Mouse (Mus musculus) ES-E14 (cell line): ENCODE data around the gene Slc41a2. TPM values are rescaled to one million over a fixed set of nuclear protein-coding genes. Genes with fewer than 3 reads are reported as not detected.

ENCODE experiments used
- DNase-seq: peaks from one replicate; pipeline ENCODE4 v3.0.0-alpha.2; 2013; ENCODE audit warnings: low read depth, low spot score
- H3K27ac ChIP-seq: 2 replicates; pipeline ENCODE4 v1.5.1; 2012; ENCODE audit warnings: low read depth, mild to moderate bottlenecking, low read length, moderate library complexity, mixed read lengths; ENCODE audit not compliant: poor library complexity, insufficient read depth, severe bottlenecking
- H3K36me3 ChIP-seq: 2 replicates; pipeline ENCODE4 v1.6.1; 2012; ENCODE audit warnings: mild to moderate bottlenecking, low read length, moderate library complexity, mixed read lengths; ENCODE audit not compliant: control insufficient read depth, poor library complexity, insufficient read depth, severe bottlenecking
- H3K4me1 ChIP-seq, 2 experiments: fragments of 150-350 bp in 1 of 2; sonication (generic) in 1 of 2; 2 replicates each; pipeline ENCODE4 v1.6.1; 2012; ENCODE audit warnings: low read length in 2 of 2, mild to moderate bottlenecking in 1 of 2, mixed read lengths in 1 of 2; ENCODE audit not compliant: control insufficient read depth in 2 of 2, insufficient read depth in 2 of 2, poor library complexity in 1 of 2
- H3K4me3 ChIP-seq, 2 experiments: fragments of 150-350 bp in 1 of 2; sonication (generic) in 1 of 2; 2 replicates each; pipeline ENCODE4 v1.5.1; 2012; ENCODE audit warnings: low read length in 2 of 2, low read depth in 1 of 2, mild to moderate bottlenecking in 1 of 2, mixed read lengths in 1 of 2; ENCODE audit not compliant: insufficient read depth in 1 of 2, poor library complexity in 1 of 2, severe bottlenecking in 1 of 2
- H3K9ac ChIP-seq: 2 replicates; pipeline ENCODE4 v1.6.1; 2012; ENCODE audit warnings: low read depth, mild to moderate bottlenecking, low read length, mixed read lengths; ENCODE audit not compliant: poor library complexity, insufficient read depth, severe bottlenecking
- H3K9me3 ChIP-seq: fragments of 150-350 bp; sonication (generic); 2 replicates; pipeline ENCODE4 v1.6.1; 2012; ENCODE audit warnings: low read depth, mild to moderate bottlenecking, low read length; ENCODE audit not compliant: control insufficient read depth, insufficient read depth
- CHD2 ChIP-seq: IDR thresholded peaks from 2 replicates; pipeline ENCODE4 v1.6.1; 2014; ENCODE audit warnings: mild to moderate bottlenecking, low read depth, low read length, inconsistent platforms
- HCFC1 ChIP-seq: IDR thresholded peaks from 2 replicates; pipeline ENCODE4 v1.6.1; 2012; ENCODE audit warnings: low read length, inconsistent platforms, borderline replicate concordance; ENCODE audit not compliant: insufficient read depth
- MAFK ChIP-seq: IDR thresholded peaks from 2 replicates; pipeline ENCODE4 v1.6.1; 2014; ENCODE audit warnings: mild to moderate bottlenecking, low read depth, low read length, inconsistent platforms; ENCODE audit not compliant: insufficient read depth
- ZC3H11A ChIP-seq: IDR thresholded peaks from 2 replicates; pipeline ENCODE4 v1.6.1; 2012; ENCODE audit warnings: low read depth, mild to moderate bottlenecking, inconsistent platforms, low read length, borderline replicate concordance
- ZNF384 ChIP-seq: IDR thresholded peaks from 2 replicates; pipeline ENCODE4 v1.6.1; 2012; ENCODE audit warnings: low read depth, low read length, inconsistent platforms
- in situ Hi-C, 2 experiments: fragments of 600-800 bp; cut with MboI; formaldehyde crosslinking; loops; one replicate each; pipeline ENCODE4 v1.15.1; 2025; ENCODE audit warnings: low sequenced_read_pairs in 2 of 2, inconsistent platforms in 1 of 2; ENCODE audit not compliant: unreplicated experiment in 2 of 2
- total RNA-seq: library from RNA; depleted of rRNA; stranded (reverse); fragments of 300-350 nt; gene quantifications from 2 replicates; pipeline ENCODE4 v1.2.3, GENCODE M21; 2012

Gene Slc41a2
- total RNA-seq, 1 experiment, result 1.1 TPM

DNA sequence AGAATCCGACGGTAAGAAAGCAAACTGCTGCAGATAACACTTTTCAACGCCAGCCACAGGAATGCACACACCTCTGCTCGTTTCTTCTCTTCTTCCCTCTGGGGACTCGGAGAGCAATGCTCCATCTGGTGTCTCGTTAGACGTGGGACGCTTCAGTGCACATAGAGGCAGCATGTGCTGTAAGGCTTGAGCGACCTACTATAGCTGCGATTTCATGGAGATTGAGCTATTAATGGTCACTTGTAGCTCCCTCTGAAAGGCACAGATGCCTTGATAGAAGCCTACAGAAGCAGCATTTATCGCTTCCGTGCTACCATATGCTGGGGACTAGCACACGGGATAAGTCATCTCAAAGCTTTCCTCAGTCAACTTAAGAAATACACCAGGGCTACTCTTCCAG lies 71.0 kb downstream of the Slc41a2 start:
- TF ChIP-seq CHD2, result no peak
- no peak for TF ChIP-seq ZC3H11A
- no peak for TF ChIP-seq HCFC1
- no peak for TF ChIP-seq ZNF384
- TF ChIP-seq MAFK, result no peak
- no peak overlapping the region for H3K27ac ChIP-seq
- in situ Hi-C loops, result no loop called here
- H3K4me1 ChIP-seq, result no peaks in the 10 kb centered on the region
- H3K9me3 ChIP-seq, result no peaks in the 10 kb centered on the region
- no peak for DNase-seq
- H3K9ac ChIP-seq, result no peak overlapping the region
- H3K4me3 ChIP-seq, result no peak overlapping the region
- no peaks in the 10 kb centered on the region for H3K36me3 ChIP-seq

DNA sequence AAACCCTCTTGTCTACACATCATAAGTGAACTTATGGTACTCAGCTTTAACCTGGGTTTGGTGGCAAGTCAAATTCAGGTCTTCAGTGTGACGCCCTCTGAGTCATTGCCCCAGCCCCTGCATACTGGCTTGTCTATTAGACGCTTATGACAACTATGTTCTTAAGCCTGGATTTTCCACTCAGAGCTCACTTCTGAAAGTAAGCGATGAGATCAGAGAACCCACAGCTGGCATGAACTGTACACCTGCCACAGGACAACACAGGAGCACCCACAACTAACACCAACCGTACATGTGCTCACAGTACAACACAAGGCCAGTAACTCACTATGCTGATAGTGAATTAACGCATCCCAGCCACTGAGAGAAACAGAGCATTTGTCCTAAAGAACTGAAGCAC lies 71.4 kb downstream of the Slc41a2 start:
- in situ Hi-C loops, result no loop called here
- Histone ChIP-seq H3K4me3 (no peak overlapping the region), H3K9me3 (no peaks in the 10 kb centered on the region), H3K36me3 (no peaks in the 10 kb centered on the region), H3K27ac (no peak overlapping the region), H3K9ac (no peak overlapping the region), H3K4me1 (no peaks in the 10 kb centered on the region)
- TF ChIP-seq ZC3H11A (no peak), MAFK (no peak), ZNF384 (no peak), CHD2 (no peak), HCFC1 (no peak)
- DNase-seq, result no peak

DNA sequence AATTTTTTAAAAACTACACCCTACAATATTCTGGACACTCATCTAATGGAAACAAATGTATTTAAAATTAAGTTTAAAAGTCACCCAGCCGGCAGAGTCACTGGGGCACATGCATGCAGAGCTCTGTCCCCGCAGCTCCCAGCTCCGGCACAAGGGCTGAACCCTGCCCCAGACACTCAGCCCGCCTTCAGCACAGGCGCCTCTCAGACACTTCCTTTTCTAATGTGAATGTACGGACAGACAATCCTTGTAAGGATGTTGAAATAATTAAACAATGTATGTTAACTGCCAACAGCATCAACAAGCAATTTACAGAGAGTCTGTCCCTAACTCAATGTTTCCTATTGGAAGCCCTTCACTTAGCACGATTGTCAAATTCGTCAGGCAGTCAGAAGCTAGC lies 73.0 kb downstream of the Slc41a2 start:
- Histone ChIP-seq H3K4me3 (no peak overlapping the region), H3K9me3 (no peaks in the 10 kb centered on the region), H3K4me1 (peaks cover 0 to 2% of the 10 kb centered on the region in 2 experiments; a peak in 1 of 4 replicates), H3K36me3 (no peaks in the 10 kb centered on the region), H3K27ac (no peak overlapping the region), H3K9ac (no peak overlapping the region)
- TF ChIP-seq HCFC1 (no peak), MAFK (no peak), CHD2 (no peak)
- in situ Hi-C loops, result no loop called here
- DNase-seq, result no peak

DNA sequence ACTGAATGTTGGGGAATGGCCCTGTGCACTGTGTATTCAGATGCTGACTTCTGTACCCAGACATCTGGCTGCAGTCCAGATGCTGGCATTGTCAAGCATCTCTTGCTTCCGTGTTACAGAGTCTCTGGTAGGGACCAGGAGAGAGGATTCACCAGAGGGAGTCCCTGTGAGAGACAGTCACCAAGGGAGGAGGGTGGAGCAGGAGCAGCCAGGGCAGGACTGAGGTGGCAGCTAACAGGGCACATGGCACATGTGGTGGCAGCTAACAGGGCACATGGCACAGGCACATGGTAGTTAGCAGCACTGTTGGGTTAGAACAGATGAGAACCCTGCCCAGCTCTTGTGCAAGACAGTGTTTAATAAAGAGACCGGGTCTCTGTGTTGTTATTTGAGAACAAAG lies 73.6 kb downstream of the Slc41a2 start:
- H3K9me3 ChIP-seq, result no peaks in the 10 kb centered on the region
- in situ Hi-C loops, result no loop called here
- TF ChIP-seq ZC3H11A (no peak), MAFK (no peak), CHD2 (no peak), HCFC1 (no peak), ZNF384 (no peak)
- no peak for DNase-seq
- no peak overlapping the region for H3K27ac ChIP-seq
- no peak overlapping the region for H3K4me3 ChIP-seq
- H3K36me3 ChIP-seq, result no peaks in the 10 kb centered on the region
- no peak overlapping the region for H3K9ac ChIP-seq
- peaks cover 0 to 2% of the 10 kb centered on the region in 2 experiments; a peak in 1 of 4 replicates for H3K4me1 ChIP-seq

GRCm38 (mm10) chr10:83261264-83261663 lies 76.4 kb downstream of the Slc41a2 start:
- TF ChIP-seq CHD2 (no peak), ZC3H11A (no peak), HCFC1 (no peak), MAFK (no peak), ZNF384 (no peak)
- no peaks in the 10 kb centered on the region for H3K36me3 ChIP-seq
- H3K9ac ChIP-seq, result no peak overlapping the region
- H3K27ac ChIP-seq, result no peak overlapping the region
- H3K4me3 ChIP-seq, result no peak overlapping the region
- no peaks in the 10 kb centered on the region for H3K9me3 ChIP-seq
- in situ Hi-C loops, result no loop called here
- H3K4me1 ChIP-seq, result peaks cover 0 to 2% of the 10 kb centered on the region in 2 experiments; a peak in 1 of 4 replicates
- DNase-seq, result no peak
